Mouse (Mus musculus): ENCODE data around the gene Capn2. TPM values are rescaled to one million over a fixed set of nuclear protein-coding genes. Genes with fewer than 3 reads are reported as not detected.

The Capn2 gene
- polyA plus RNA-seq, 1 experiment, result 54.3 TPM

GRCm38 (mm10) chr1:182501815-182502405 lies 15.5 kb downstream of the Capn2 start:
- DNase-seq (ENCODE audit: low read depth), result no peak

GRCm38 (mm10) chr1:182500843-182501242 lies 16.6 kb downstream of the Capn2 start:
- DNase-seq (ENCODE audit: low read depth), result no peak

GRCm38 (mm10) chr1:182500224-182500623 lies 17.2 kb downstream of the Capn2 start:
- DNase-seq (ENCODE audit: low read depth), result no peak

- DNase-seq (ENCODE audit: low read depth), result no peak
Observed at GRCm38 (mm10) chr1:182499443-182500089, 17.8 kb downstream of the Capn2 start.

GRCm38 (mm10) chr1:182497736-182498135 lies 19.7 kb downstream of the Capn2 start:
- no peak for DNase-seq (ENCODE audit: low read depth)

GRCm38 (mm10) chr1:182496685-182497084 lies 20.7 kb downstream of the Capn2 start:
- DNase-seq (ENCODE audit: low read depth), result peak; percentile 85

- DNase-seq (ENCODE audit: low read depth), result no peak
Observed at GRCm38 (mm10) chr1:182494285-182495145, 22.9 kb downstream of the Capn2 start.

GRCm38 (mm10) chr1:182491839-182492238 lies 25.6 kb downstream of the Capn2 start:
- DNase-seq (ENCODE audit: low read depth), result no peak

GRCm38 (mm10) chr1:182490568-182490967 lies 26.8 kb downstream of the Capn2 start:
- no peak for DNase-seq (ENCODE audit: low read depth)

- DNase-seq (ENCODE audit: low read depth), result peak; percentile 50
Observed at GRCm38 (mm10) chr1:182489803-182490452, 27.5 kb downstream of the Capn2 start.

- no peak for DNase-seq (ENCODE audit: low read depth)
Observed at GRCm38 (mm10) chr1:182488503-182488902, 28.9 kb downstream of the Capn2 start.

- DNase-seq (ENCODE audit: low read depth), result no peak
Observed at GRCm38 (mm10) chr1:182483910-182484274, 33.5 kb downstream of the Capn2 start.

GRCm38 (mm10) chr1:182482991-182483909 lies 34.2 kb downstream of the Capn2 start:
- DNase-seq (ENCODE audit: low read depth), result no peak

- DNase-seq (ENCODE audit: low read depth), result no peak
Observed at GRCm38 (mm10) chr1:182481646-182482295, 35.6 kb downstream of the Capn2 start.

- DNase-seq (ENCODE audit: low read depth), result no peak
Observed at GRCm38 (mm10) chr1:182481138-182481537, 36.3 kb downstream of the Capn2 start.

GRCm38 (mm10) chr1:182478935-182479334 lies 38.5 kb downstream of the Capn2 start:
- DNase-seq (ENCODE audit: low read depth), result no peak

- DNase-seq (ENCODE audit: low read depth), result no peak
Observed at GRCm38 (mm10) chr1:182475005-182475796, 42.2 kb downstream of the Capn2 start.

- DNase-seq (ENCODE audit: low read depth), result no peak
Observed at GRCm38 (mm10) chr1:182465978-182466377, 51.4 kb downstream of the Capn2 start.

GRCm38 (mm10) chr1:182465309-182465708 lies 52.1 kb downstream of the Capn2 start:
- DNase-seq (ENCODE audit: low read depth), result no peak

GRCm38 (mm10) chr1:182461813-182462212 lies 55.6 kb downstream of the Capn2 start:
- DNase-seq (ENCODE audit: low read depth), result no peak

Data from gonadal fat pad, adult 2 months (tissue).